Comparison of ENCODE assay signal across 28 mouse cellular contexts in the genomic region with DNA sequence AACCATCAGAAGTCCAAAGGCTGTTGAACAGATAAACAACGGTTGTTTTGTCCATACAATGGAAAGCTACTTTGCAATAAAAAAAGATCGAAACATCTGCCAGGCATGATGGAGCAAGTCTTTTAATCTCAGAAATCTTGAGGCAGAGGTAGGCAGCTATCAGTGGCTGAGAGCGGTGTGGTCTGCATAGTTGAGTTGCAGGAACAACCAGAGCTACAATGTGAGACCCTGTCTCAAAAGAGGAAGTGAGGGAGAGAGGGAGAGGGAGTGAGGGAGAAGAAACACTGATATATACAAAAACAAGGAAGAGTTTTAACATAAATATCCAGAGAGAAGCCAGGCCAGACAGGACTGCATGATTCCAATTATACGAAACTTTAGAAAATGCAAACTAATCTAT.
"Had no signal": no experiment of that assay in that cellular context is flagged by ENCODE, and none has a peak within 500 bp of the region (broad histone marks: within the 10 kb centered on the region; RNA-seq: fewer than 3 reads in every experiment).

No protein-coding gene starts in this region.

- ATAC-seq: hindbrain, postnatal 0 days; intestine, embryonic 16.5 days; liver, embryonic 12.5 days had no signal

- H3K27me3 ChIP-seq: heart, embryonic 13.5 days; heart, embryonic 15.5 days; hindbrain, embryonic 13.5 days; hindbrain, embryonic 15.5 days; kidney, embryonic 15.5 days; limb, embryonic 13.5 days; limb, embryonic 15.5 days; liver, embryonic 12.5 days had no signal

- H3K9me3 ChIP-seq: heart, embryonic 13.5 days; heart, embryonic 15.5 days; hindbrain, embryonic 10.5 days; hindbrain, embryonic 13.5 days; hindbrain, embryonic 15.5 days; kidney, embryonic 15.5 days; limb, embryonic 13.5 days; limb, embryonic 15.5 days; liver, embryonic 12.5 days had no signal

- H3K4me3 ChIP-seq: gastrocnemius, adult 2 months; heart, adult 2 months; heart, embryonic 13.5 days; heart, embryonic 15.5 days; hindbrain, embryonic 10.5 days; hindbrain, embryonic 13.5 days; hindbrain, embryonic 15.5 days; kidney, embryonic 15.5 days; limb, embryonic 13.5 days; limb, embryonic 15.5 days; liver, embryonic 12.5 days had no signal

- DNase-seq: gastrocnemius, adult 2 months; gastrocnemius, postnatal 10 days; gastrocnemius, postnatal 25 days; heart, adult 11 months; heart, adult 2 months; heart, postnatal 14 days; heart, postnatal 36 days; kidney, adult 11 months; kidney, adult 2 months; kidney, adult 9 months; kidney, postnatal 14 days; kidney, postnatal 36 days; layer of hippocampus, adult 9-11 months; layer of hippocampus, postnatal 36 days; left cerebral cortex, postnatal 4 days had no signal

- H3K4me1 ChIP-seq: hindbrain, embryonic 13.5 days; hindbrain, embryonic 15.5 days; limb, embryonic 13.5 days; limb, embryonic 15.5 days had no signal

- H3K27ac ChIP-seq: gastrocnemius, adult 2 months; heart, adult 2 months; heart, embryonic 13.5 days; heart, embryonic 15.5 days; hindbrain, embryonic 10.5 days; hindbrain, embryonic 13.5 days; hindbrain, embryonic 15.5 days; hindbrain, postnatal 0 days; kidney, embryonic 15.5 days; kidney, postnatal 0 days; limb, embryonic 13.5 days; limb, embryonic 15.5 days; liver, embryonic 12.5 days; liver, embryonic 14.5 days had no signal

- H3K36me3 ChIP-seq: heart, embryonic 13.5 days; heart, embryonic 15.5 days; hindbrain, embryonic 10.5 days; hindbrain, embryonic 13.5 days; hindbrain, embryonic 15.5 days; kidney, embryonic 15.5 days; limb, embryonic 13.5 days; limb, embryonic 15.5 days; liver, embryonic 12.5 days had no signal
